Mouse (Mus musculus): Measurements from ENCODE around the gene Hs3st4.

The Hs3st4 gene

GRCm38 (mm10) chr7:124141229-124141628 lies 158.6 kb downstream of the Hs3st4 start:
- DNase-seq (ENCODE audit: low read depth): no peak

DNA sequence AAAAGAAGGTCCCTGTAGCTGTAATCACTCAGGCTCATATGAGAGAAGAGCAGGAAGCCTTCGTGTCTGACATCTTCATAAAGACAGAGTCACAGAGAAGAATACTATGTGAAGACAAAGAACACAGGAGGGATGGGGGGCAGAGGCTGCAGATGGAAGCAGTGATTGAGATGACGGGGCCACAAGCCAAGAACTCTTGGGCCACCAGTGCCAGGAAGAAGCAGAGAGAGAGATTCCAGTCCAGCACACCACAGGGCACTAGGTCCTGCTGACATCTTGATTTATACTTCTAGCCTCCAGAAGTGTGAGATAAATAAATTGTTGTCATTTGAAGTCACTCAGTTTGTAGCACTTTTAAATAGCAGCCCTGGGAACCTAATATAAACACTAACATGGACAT lies 168.2 kb downstream of the Hs3st4 start:
- DNase-seq (ENCODE audit: low read depth): no peak

GRCm38 (mm10) chr7:124163301-124163700 lies 180.6 kb downstream of the Hs3st4 start:
- DNase-seq (ENCODE audit: low read depth): no peak

- no peak for DNase-seq (ENCODE audit: low read depth)
These were observed 183.6 kb downstream of the Hs3st4 start for GRCm38 (mm10) chr7:124166229-124166628.

DNA sequence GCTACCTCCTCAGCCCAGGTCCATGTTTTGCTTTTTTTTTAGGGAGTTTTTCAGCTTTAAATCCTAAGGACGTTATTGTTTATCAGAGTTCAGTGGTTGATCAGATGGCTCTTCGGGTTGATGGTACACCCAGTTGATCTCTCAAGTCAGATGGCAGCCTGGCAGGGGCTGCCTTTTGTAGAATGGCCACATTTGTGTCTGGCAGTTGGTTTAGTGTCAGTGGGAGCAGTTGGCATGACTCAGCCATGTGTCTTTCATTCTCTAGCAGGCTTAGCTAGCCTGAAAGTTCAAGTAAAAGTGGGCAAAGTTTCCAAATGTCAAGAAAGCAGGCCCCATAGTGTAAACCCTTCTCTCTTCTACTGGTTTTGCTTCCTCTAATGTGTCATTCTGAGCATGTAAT lies 186.1 kb downstream of the Hs3st4 start:
- DNase-seq (ENCODE audit: low read depth): no peak

DNA sequence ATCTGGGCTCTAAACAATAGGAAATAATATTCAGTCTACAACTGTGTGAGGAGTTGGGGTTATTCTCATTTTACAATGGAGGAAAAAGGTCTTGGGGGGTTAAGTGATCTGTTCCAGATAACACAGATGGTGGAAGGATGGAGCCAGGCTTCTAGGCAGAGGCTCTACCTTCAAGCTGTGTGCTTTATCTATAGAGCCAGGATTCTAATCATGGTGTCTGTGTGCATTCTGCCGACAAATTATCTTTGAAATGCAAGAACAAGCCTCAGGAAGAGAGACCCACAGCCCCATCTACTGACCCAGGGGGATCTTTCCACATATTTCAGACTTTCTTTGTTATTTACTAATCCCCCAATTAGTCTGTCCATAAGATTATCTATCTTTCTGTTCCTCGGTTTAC lies 187.3 kb downstream of the Hs3st4 start:
- DNase-seq (ENCODE audit: low read depth): no peak

GRCm38 (mm10) chr7:124171992-124172391 lies 189.3 kb downstream of the Hs3st4 start:
- DNase-seq (ENCODE audit: low read depth): no peak

- no peak for DNase-seq (ENCODE audit: low read depth)
These were observed 198.3 kb downstream of the Hs3st4 start for GRCm38 (mm10) chr7:124180926-124181325.

GRCm38 (mm10) chr7:124184693-124185092 lies 202.0 kb downstream of the Hs3st4 start:
- no peak for DNase-seq (ENCODE audit: low read depth)

GRCm38 (mm10) chr7:124198811-124199570 lies 216.3 kb downstream of the Hs3st4 start:
- peak; percentile 12 for DNase-seq (ENCODE audit: low read depth)

- no peak for DNase-seq (ENCODE audit: low read depth)
These were observed 234.3 kb downstream of the Hs3st4 start for GRCm38 (mm10) chr7:124216921-124217320.

DNA sequence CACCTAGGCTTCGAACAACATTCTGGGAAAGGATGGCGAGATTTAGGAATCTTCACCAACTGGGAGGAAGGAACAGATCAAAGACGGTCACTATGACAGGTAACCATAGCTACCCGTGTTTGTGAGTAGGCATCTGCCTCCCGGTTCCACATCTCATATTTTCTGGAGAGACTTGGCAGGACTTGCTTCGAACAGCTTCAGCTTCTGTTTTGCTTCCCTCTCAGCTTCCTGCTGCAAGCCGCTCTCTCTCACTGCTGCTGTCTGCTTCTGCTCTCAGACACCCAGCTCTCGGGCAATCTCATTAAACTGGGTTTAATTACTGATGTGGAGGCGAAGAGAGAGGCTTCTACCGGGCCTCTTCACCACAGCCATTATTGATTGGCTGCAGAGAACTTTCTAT lies 237.9 kb downstream of the Hs3st4 start:
- DNase-seq (ENCODE audit: low read depth): no peak

DNA sequence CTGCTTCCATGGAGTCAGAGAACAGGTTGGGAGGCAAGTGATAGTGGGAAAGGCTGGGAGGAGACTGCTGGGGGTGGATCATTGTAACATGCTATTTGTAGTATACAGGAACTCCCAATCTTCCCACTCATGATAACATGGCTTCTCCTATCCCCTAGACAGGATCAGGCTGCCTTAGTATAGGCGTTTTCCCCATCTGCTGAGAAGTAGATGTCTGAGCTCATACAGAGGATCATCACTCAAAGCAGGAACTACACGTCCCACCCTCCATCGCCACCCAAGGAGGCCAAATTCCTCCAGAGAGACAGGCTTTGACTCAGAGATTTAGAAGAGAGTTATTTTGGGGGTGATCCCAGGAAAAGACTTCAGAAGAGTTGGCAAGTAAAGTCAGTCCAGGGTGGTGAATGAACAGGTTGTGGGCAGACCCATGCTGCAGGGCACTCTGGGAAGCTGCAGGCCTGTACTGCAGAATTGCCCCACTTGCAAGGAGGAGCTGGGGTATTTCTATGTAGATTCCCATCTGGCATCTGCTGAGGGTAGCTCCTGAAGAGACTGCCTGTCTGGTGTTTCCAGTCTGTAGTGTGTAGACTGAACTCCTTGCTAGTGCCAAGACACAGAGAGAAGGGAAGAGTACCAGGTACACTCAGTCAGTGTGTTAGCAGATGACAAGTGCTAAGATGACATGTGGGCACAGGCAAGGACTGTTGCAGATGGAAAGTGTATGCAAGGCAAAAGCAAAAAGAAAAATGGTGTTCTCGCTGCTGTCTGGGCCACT lies 255.4 kb downstream of the Hs3st4 start:
- DNase-seq (ENCODE audit: low read depth): no peak

DNA sequence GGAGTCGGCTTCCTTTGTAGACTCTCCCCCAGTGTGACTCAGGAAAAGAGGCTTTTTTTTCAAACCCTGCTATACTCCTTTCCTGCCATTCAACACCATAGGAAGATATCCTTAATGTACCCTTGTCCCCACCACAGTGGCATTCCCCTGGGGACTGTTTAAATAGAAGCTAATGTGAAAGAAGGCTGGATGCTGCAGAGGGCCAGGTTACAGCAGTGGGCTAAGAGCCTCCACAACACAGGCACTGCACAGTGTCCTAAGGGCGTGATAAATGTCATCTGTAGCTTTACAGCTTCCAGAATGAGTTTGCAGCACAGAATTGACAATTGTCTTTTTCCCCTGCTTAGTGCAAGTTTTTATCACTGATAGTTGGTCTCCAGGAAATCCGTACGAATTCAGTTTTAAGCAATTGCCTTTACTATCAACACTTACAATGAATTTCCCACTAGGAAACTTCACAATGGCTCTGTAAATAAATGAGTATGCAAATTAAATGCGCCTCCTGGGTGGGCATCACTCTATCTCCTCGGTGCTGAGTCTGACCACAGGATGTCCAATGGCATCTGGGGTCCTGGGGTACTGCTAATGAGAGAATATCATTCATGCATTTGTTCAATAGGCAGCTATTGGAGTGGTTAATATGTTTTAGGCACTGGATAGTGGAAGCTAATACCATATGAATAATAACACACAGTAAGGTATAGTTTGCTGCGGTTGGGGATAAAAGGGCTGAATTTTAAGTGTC lies 257.4 kb downstream of the Hs3st4 start:
- no peak for DNase-seq (ENCODE audit: low read depth)

DNA sequence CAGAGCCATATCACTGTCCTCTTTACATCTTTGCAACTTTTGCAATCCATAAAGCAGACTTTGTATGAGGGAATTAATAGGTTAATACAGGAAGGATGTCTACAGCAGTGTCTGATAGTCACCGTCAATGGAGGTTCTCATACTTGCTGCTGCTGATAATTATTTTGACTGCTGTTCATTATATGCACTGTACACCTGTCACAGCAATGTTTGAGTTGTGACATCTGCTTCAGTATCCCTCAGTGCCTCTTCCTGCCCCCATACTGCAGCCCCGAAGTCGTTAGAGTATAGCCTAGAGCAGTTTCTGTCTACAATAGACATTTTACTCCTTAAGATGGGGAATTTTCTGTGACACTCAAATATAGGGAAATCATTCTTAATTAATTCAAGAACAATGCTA lies 267.2 kb downstream of the Hs3st4 start:
- no peak for DNase-seq (ENCODE audit: low read depth)

DNA sequence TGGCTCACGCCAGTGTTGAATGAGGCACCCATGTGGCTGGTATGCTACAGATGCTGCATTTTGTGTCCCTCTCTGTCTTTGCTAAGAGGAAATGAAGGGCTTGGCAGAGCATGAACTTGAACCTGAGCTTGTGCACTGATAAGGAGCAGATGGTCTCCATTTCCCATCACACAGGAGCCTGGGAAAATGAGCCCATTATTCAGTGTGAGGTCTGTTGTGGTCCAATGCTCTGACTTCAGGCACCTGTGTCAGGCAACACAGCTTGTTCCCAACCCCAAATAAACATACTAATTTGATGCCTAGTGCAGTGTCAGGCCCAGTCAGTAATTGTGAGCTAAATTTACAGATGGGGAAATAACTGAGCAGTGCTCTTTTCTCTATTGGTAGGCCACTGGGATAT lies 267.9 kb downstream of the Hs3st4 start:
- no peak for DNase-seq (ENCODE audit: low read depth)

GRCm38 (mm10) chr7:124258419-124258818 lies 275.8 kb downstream of the Hs3st4 start:
- no peak for DNase-seq (ENCODE audit: low read depth)

- DNase-seq (ENCODE audit: low read depth): no peak
These were observed 288.1 kb downstream of the Hs3st4 start for GRCm38 (mm10) chr7:124270734-124271133.

DNA sequence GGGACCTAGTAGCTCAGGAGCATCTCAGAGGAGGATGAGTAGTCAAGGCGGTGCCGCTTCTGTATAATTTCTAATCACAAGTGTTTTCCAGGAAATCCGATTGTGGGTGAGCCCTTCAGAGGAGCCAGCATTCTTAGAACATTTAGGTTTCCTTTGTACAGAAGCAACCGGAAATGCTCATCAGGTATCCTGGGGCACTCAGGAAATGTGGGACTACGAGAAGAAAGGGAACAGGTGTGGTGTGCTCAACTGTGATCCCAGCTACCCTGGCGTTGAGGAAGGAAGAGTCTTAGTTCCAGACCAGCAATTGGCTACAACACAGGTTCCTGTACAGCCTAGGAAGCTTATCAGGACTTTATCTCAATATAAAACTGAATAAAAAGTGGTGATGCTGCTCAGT lies 307.2 kb downstream of the Hs3st4 start:
- DNase-seq (ENCODE audit: low read depth): no peak

- DNase-seq (ENCODE audit: low read depth): no peak
These were observed 336.8 kb downstream of the Hs3st4 start for GRCm38 (mm10) chr7:124319451-124319850.

- DNase-seq (ENCODE audit: low read depth): no peak
These were observed 353.0 kb downstream of the Hs3st4 start for GRCm38 (mm10) chr7:124335635-124336034.

DNA sequence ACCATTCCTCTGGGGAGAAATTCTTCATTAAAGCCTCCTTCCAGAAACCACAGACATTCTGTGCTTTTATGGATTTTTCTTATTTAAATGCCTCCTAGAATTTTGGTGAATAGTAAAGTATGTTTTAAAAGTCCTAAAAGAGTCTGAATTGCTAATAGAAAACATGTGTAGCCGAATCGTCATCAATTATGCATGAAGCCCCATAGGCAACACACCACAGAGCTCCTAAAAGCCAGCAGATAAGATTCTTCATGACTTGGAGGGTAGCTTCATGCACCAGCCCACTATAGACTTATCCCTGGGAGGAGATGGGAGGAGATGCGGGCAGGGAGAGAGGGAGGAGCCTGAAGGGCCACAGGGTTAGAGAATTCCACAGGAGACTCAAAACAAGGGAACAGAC lies 358.8 kb downstream of the Hs3st4 start:
- DNase-seq (ENCODE audit: low read depth): no peak

Measured in 416B (cell line).